Mouse (Mus musculus) gonadal fat pad, adult 2 months (tissue): ENCODE results near the gene Gabra2. TPM values are rescaled to one million over a fixed set of nuclear protein-coding genes. Genes with fewer than 3 reads are reported as not detected.

Experiments used
- DNase-seq: peaks from one replicate; pipeline ENCODE4 v3.0.0-alpha.2; 2012; ENCODE audit warnings: low read depth
- polyA plus RNA-seq: library from polyadenylated mRNA; depleted of rRNA; stranded (reverse); fragments of >200 nt; gene quantifications from 2 replicates; pipeline ENCODE4 v1.2.3, GENCODE M21; 2012; rRNA removed

Gene Gabra2
- polyA plus RNA-seq = 0.03 TPM in 2 replicates

- no peak for DNase-seq
These were observed at the start of gene Gabra2 for GRCm38 (mm10) chr5:71095725-71096607. Gabra2 (minus strand) TSS chr5:71095849.

GRCm38 (mm10) chr5:71136691-71137090 is 41.0 kb upstream of the Gabra2 start:
- DNase-seq = no peak

GRCm38 (mm10) chr5:71135840-71136239 is 40.2 kb upstream of the Gabra2 start:
- DNase-seq = no peak

GRCm38 (mm10) chr5:71127721-71128120 is 32.1 kb upstream of the Gabra2 start:
- no peak for DNase-seq

- DNase-seq = no peak
These were observed 19.6 kb upstream of the Gabra2 start for GRCm38 (mm10) chr5:71115216-71115615.

- DNase-seq = no peak
These were observed 469 bp downstream of the Gabra2 start for GRCm38 (mm10) chr5:71095180-71095579.

GRCm38 (mm10) chr5:71094776-71095175 is 873 bp downstream of the Gabra2 start:
- no peak for DNase-seq

GRCm38 (mm10) chr5:71093807-71094206 is 1.8 kb downstream of the Gabra2 start:
- no peak for DNase-seq

GRCm38 (mm10) chr5:71092475-71092874 is 3.2 kb downstream of the Gabra2 start:
- no peak for DNase-seq

- DNase-seq = no peak
These were observed 3.7 kb downstream of the Gabra2 start for GRCm38 (mm10) chr5:71091926-71092325.

- no peak for DNase-seq
These were observed 16.8 kb downstream of the Gabra2 start for GRCm38 (mm10) chr5:71078861-71079260.

GRCm38 (mm10) chr5:71061696-71062095 is 34.0 kb downstream of the Gabra2 start:
- no peak for DNase-seq

GRCm38 (mm10) chr5:71058047-71058446 is 37.6 kb downstream of the Gabra2 start:
- DNase-seq = no peak

- DNase-seq = no peak
These were observed 58.3 kb downstream of the Gabra2 start for GRCm38 (mm10) chr5:71037352-71037751.

- DNase-seq = no peak
These were observed 69.7 kb downstream of the Gabra2 start for GRCm38 (mm10) chr5:71025956-71026355.

GRCm38 (mm10) chr5:71011751-71012150 is 83.9 kb downstream of the Gabra2 start:
- no peak for DNase-seq

- no peak for DNase-seq
These were observed 84.4 kb downstream of the Gabra2 start for GRCm38 (mm10) chr5:71011271-71011670.

GRCm38 (mm10) chr5:71010797-71011196 is 84.9 kb downstream of the Gabra2 start:
- DNase-seq = no peak

- DNase-seq = no peak
These were observed 99.9 kb downstream of the Gabra2 start for GRCm38 (mm10) chr5:70995617-70996325.

GRCm38 (mm10) chr5:70993281-70993680 is 102.4 kb downstream of the Gabra2 start:
- DNase-seq = no peak

GRCm38 (mm10) chr5:70990891-70991290 is 104.8 kb downstream of the Gabra2 start:
- no peak for DNase-seq
